Mouse (Mus musculus) kidney, embryonic 15.5 days (tissue): ENCODE data around the gene Nxf7. TPM values are rescaled to one million over a fixed set of nuclear protein-coding genes. Genes with fewer than 3 reads are reported as not detected.
"Not testable (repeated sequence)": the region's sequence is repeated elsewhere in the genome, so short reads cannot be mapped to it uniquely, and the experiment has no call there.

Source experiments
- ATAC-seq: fragments of 200-750 bp; cut with Nextera tagmentation; replicated peaks from 2 replicates; pipeline ENCODE4 v1.8.0; 2017; ENCODE audit warnings: moderate TSS enrichment; ENCODE audit not compliant: low FRiP score
- H3K27ac ChIP-seq: fragments of 300-500 bp; sonication (generic); 2 replicates; pipeline ENCODE4 v1.5.1; 2015; ENCODE audit warnings: mild to moderate bottlenecking, inconsistent platforms
- H3K27me3 ChIP-seq: fragments of 300-500 bp; sonication (generic); 2 replicates; pipeline ENCODE4 v1.6.1; 2015; ENCODE audit warnings: inconsistent platforms
- H3K36me3 ChIP-seq: fragments of 300-500 bp; sonication (generic); 2 replicates; pipeline ENCODE4 v1.6.1; 2015; ENCODE audit warnings: inconsistent platforms
- H3K4me1 ChIP-seq: fragments of 300-500 bp; sonication (generic); 2 replicates; pipeline ENCODE4 v1.6.1; 2015; ENCODE audit warnings: inconsistent platforms
- H3K4me2 ChIP-seq: fragments of 300-500 bp; sonication (generic); 2 replicates; pipeline ENCODE4 v1.6.1; 2015; ENCODE audit warnings: moderate library complexity, mild to moderate bottlenecking, inconsistent platforms
- H3K4me3 ChIP-seq: fragments of 300-500 bp; sonication (generic); replicated peaks from 2 replicates; pipeline ENCODE4 v1.5.1; 2015; ENCODE audit warnings: mild to moderate bottlenecking, inconsistent platforms
- H3K9ac ChIP-seq: fragments of 300-500 bp; sonication (generic); 2 replicates; pipeline ENCODE4 v1.6.1; 2015; ENCODE audit warnings: mild to moderate bottlenecking, inconsistent platforms
- H3K9me3 ChIP-seq: fragments of 300-500 bp; sonication (generic); replicated peaks from 2 replicates; pipeline ENCODE4 v1.6.1; 2016; ENCODE audit warnings: inconsistent platforms
- WGBS: fragments of 180-500 bp; shearing (Covaris S2); methylation state at CpG from one replicate; pipeline ENCODE4 v1.1.7; 2015; ENCODE audit warnings: mixed read lengths; 5-methylcytosine and 5-hydroxymethylcytosine counted together
- polyA plus RNA-seq: library from polyadenylated mRNA; unstranded; fragments of >200 nt; fragmentation: Nextera tagmentation; extraction: Ambion mirVana; gene quantifications from 2 replicates; pipeline ENCODE4 v1.2.1, GENCODE M21; 2015

Gene Nxf7
- polyA plus RNA-seq, 1 experiment from 2014 or later, result not detected

- H3K27ac ChIP-seq, ATAC-seq: not testable (repeated sequence)
Observed at GRCm38 (mm10) chrX:135559665-135560064, 38.9 kb downstream of the Nxf7 start.

More at GRCm38 (mm10) chrX:135559665-135560064, 38.9 kb downstream of the Nxf7 start:
- H3K36me3 ChIP-seq, H3K9me3 ChIP-seq, H3K4me3 ChIP-seq, H3K4me2 ChIP-seq, H3K4me1 ChIP-seq, H3K27me3 ChIP-seq, H3K9ac ChIP-seq: not testable (repeated sequence)
- whole genome bisulfite sequencing, result 27% methylated on average over 8 of the region's 8 CpGs

Other genes with a start within 250 kb of the Nxf7 start
- not detected in 2 replicates for gene Gm5128, start 225.5 kb downstream of the Nxf7 start, polyA plus RNA-seq
- not detected in 2 replicates for gene Gm7903, start 164.9 kb downstream of the Nxf7 start, polyA plus RNA-seq
- not detected in 2 replicates for gene AV320801, start 104.2 kb downstream of the Nxf7 start, polyA plus RNA-seq
- gene Prame, start 28.9 kb upstream of the Nxf7 start, polyA plus RNA-seq, result not detected in 2 replicates
- gene Tcp11x2, start 95.0 kb upstream of the Nxf7 start, polyA plus RNA-seq, result not detected in 2 replicates
- not detected in 2 replicates for gene Tmsb15a, start 126.5 kb upstream of the Nxf7 start, polyA plus RNA-seq
- 9.7 and 10.9 TPM in 2 replicates for gene Armcx5, start 144.0 kb upstream of the Nxf7 start, polyA plus RNA-seq
- gene Gprasp1, start 144.0 kb upstream of the Nxf7 start, polyA plus RNA-seq, result 46.2 and 47.6 TPM in 2 replicates
- gene Bhlhb9, start 198.8 kb upstream of the Nxf7 start, polyA plus RNA-seq, result 54.4 and 56.9 TPM in 2 replicates
- gene Gprasp2, start 240.3 kb upstream of the Nxf7 start, polyA plus RNA-seq, result 24.9 and 27.6 TPM in 2 replicates